Mouse (Mus musculus): Measurements from ENCODE around the gene Gm10153. TPM values are rescaled to one million over a fixed set of nuclear protein-coding genes. Genes with fewer than 3 reads are reported as not detected.
"Not testable (repeated sequence)": the region's sequence is repeated elsewhere in the genome, so short reads cannot be mapped to it uniquely, and the experiment has no call there.

The Gm10153 gene
- polyA plus RNA-seq (2015; fragmentation: Nextera tagmentation; extraction: Ambion mirVana) = not detected in 2 replicates

- Histone ChIP-seq H3K36me3 (ENCODE audit: control insufficient read depth, insufficient read depth) (no peaks in the 10 kb centered on the region), H3K27me3 (replicated peaks; ENCODE audit: control insufficient read depth, insufficient read depth, low read length) (no peaks in the 10 kb centered on the region), H3K27ac (ENCODE audit: low read length) (no peak within 1 kb of the TSS), H3K9me3 (ENCODE audit: control insufficient read depth, low read length) (no peaks in the 10 kb centered on the region), H3K9ac (replicated peaks; ENCODE audit: low read depth, low read length) (no peak within 1 kb of the TSS), H3K4me1 (replicated peaks; ENCODE audit: control insufficient read depth, insufficient read depth, low read length) (no peaks in the 10 kb centered on the region), H3K4me2 (ENCODE audit: low read length) (no peak within 1 kb of the TSS), H3K4me3 (replicated peaks; ENCODE audit: low read length) (no peak within 1 kb of the TSS)
- 54% methylated on average over 2 of the region's 2 CpGs for WGBS
- ATAC-seq = no peak
These were observed at the start of gene Gm10153 for GRCm38 (mm10) chr7:142190289-142190688. Gene Gm10153 (minus strand): TSS chr7:142190389.

- H3K27me3 ChIP-seq (replicated peaks; ENCODE audit: control insufficient read depth, insufficient read depth, low read length) = no peaks in the 10 kb centered on the region
- H3K4me1 ChIP-seq (replicated peaks; ENCODE audit: control insufficient read depth, insufficient read depth, low read length) = no peaks in the 10 kb centered on the region
- WGBS = 29% methylated on average over 1 of the region's 1 CpGs
- no peaks in the 10 kb centered on the region for H3K36me3 ChIP-seq (ENCODE audit: control insufficient read depth, insufficient read depth)
- no peak overlapping the region for H3K9ac ChIP-seq (replicated peaks; ENCODE audit: low read depth, low read length)
- no peaks in the 10 kb centered on the region for H3K9me3 ChIP-seq (ENCODE audit: control insufficient read depth, low read length)
- no peak overlapping the region for H3K4me3 ChIP-seq (replicated peaks; ENCODE audit: low read length)
- ATAC-seq = no peak
- no peak overlapping the region for H3K4me2 ChIP-seq (ENCODE audit: low read length)
- no peak overlapping the region for H3K27ac ChIP-seq (ENCODE audit: low read length)
These were observed 41.4 kb upstream of the Gm10153 start for GRCm38 (mm10) chr7:142231540-142231939.

GRCm38 (mm10) chr7:142229871-142230270, 39.7 kb upstream of the Gm10153 start, which contains the start of gene Krtap5-5:
Gene Krtap5-5 (minus strand): TSS chr7:142229971.
- H3K27me3 ChIP-seq (replicated peaks; ENCODE audit: control insufficient read depth, insufficient read depth, low read length); ATAC-seq: not testable (repeated sequence)
- WGBS = 51% methylated on average over 3 of the region's 3 CpGs

GRCm38 (mm10) chr7:142224518-142224917, 34.3 kb upstream of the Gm10153 start:
- Histone ChIP-seq H3K36me3 (ENCODE audit: control insufficient read depth, insufficient read depth) (no peaks in the 10 kb centered on the region), H3K4me2 (ENCODE audit: low read length) (no peak overlapping the region), H3K9me3 (ENCODE audit: control insufficient read depth, low read length) (no peaks in the 10 kb centered on the region), H3K4me3 (replicated peaks; ENCODE audit: low read length) (no peak overlapping the region), H3K9ac (replicated peaks; ENCODE audit: low read depth, low read length) (no peak overlapping the region), H3K4me1 (replicated peaks; ENCODE audit: control insufficient read depth, insufficient read depth, low read length) (no peaks in the 10 kb centered on the region), H3K27ac (ENCODE audit: low read length) (no peak overlapping the region), H3K27me3 (replicated peaks; ENCODE audit: control insufficient read depth, insufficient read depth, low read length) (no peaks in the 10 kb centered on the region)
- WGBS = 60% methylated on average over 2 of the region's 2 CpGs
- ATAC-seq = no peak

More at GRCm38 (mm10) chr7:142229871-142230270, 39.7 kb upstream of the Gm10153 start, which contains the start of gene Krtap5-5:
- not testable (repeated sequence) for H3K4me1 ChIP-seq (replicated peaks; ENCODE audit: control insufficient read depth, insufficient read depth, low read length); H3K9me3 ChIP-seq (ENCODE audit: control insufficient read depth, low read length); H3K36me3 ChIP-seq (ENCODE audit: control insufficient read depth, insufficient read depth); H3K4me3 ChIP-seq (replicated peaks; ENCODE audit: low read length); H3K27ac ChIP-seq (ENCODE audit: low read length); H3K9ac ChIP-seq (replicated peaks; ENCODE audit: low read depth, low read length); H3K4me2 ChIP-seq (ENCODE audit: low read length)

GRCm38 (mm10) chr7:142212136-142212535, 21.9 kb upstream of the Gm10153 start:
- H3K9ac ChIP-seq (replicated peaks; ENCODE audit: low read depth, low read length); H3K4me2 ChIP-seq (ENCODE audit: low read length); H3K9me3 ChIP-seq (ENCODE audit: control insufficient read depth, low read length); H3K27ac ChIP-seq (ENCODE audit: low read length); H3K36me3 ChIP-seq (ENCODE audit: control insufficient read depth, insufficient read depth); H3K4me3 ChIP-seq (replicated peaks; ENCODE audit: low read length); ATAC-seq; H3K27me3 ChIP-seq (replicated peaks; ENCODE audit: control insufficient read depth, insufficient read depth, low read length); H3K4me1 ChIP-seq (replicated peaks; ENCODE audit: control insufficient read depth, insufficient read depth, low read length): not testable (repeated sequence)
- WGBS = 41% methylated on average over 1 of the region's 1 CpGs

GRCm38 (mm10) chr7:142211559-142211958, 21.4 kb upstream of the Gm10153 start, which contains the start of gene Gm7579:
Gene Gm7579 (plus strand): TSS chr7:142211859.
- H3K4me2 ChIP-seq (ENCODE audit: low read length) = no peak within 1 kb of the TSS
- H3K9ac ChIP-seq (replicated peaks; ENCODE audit: low read depth, low read length) = no peak within 1 kb of the TSS
- H3K4me3 ChIP-seq (replicated peaks; ENCODE audit: low read length) = no peak within 1 kb of the TSS
- no peaks in the 10 kb centered on the region for H3K9me3 ChIP-seq (ENCODE audit: control insufficient read depth, low read length)
- WGBS = 70% methylated on average over 1 of the region's 1 CpGs
- H3K27me3 ChIP-seq (replicated peaks; ENCODE audit: control insufficient read depth, insufficient read depth, low read length) = no peaks in the 10 kb centered on the region
- no peaks in the 10 kb centered on the region for H3K4me1 ChIP-seq (replicated peaks; ENCODE audit: control insufficient read depth, insufficient read depth, low read length)
- H3K27ac ChIP-seq (ENCODE audit: low read length) = no peak within 1 kb of the TSS
- no peak for ATAC-seq
- H3K36me3 ChIP-seq (ENCODE audit: control insufficient read depth, insufficient read depth) = no peaks in the 10 kb centered on the region

- not testable (repeated sequence) for H3K9me3 ChIP-seq (ENCODE audit: control insufficient read depth, low read length); H3K4me2 ChIP-seq (ENCODE audit: low read length); ATAC-seq; H3K4me1 ChIP-seq (replicated peaks; ENCODE audit: control insufficient read depth, insufficient read depth, low read length); H3K36me3 ChIP-seq (ENCODE audit: control insufficient read depth, insufficient read depth); H3K27ac ChIP-seq (ENCODE audit: low read length); H3K27me3 ChIP-seq (replicated peaks; ENCODE audit: control insufficient read depth, insufficient read depth, low read length); H3K4me3 ChIP-seq (replicated peaks; ENCODE audit: low read length); H3K9ac ChIP-seq (replicated peaks; ENCODE audit: low read depth, low read length)
- WGBS = 55% methylated on average over 5 of the region's 5 CpGs
These were observed 16.7 kb upstream of the Gm10153 start for GRCm38 (mm10) chr7:142206891-142207290.

- 0 out of 2 replicates have a peak, but pooled peaks cover 2% of the 10 kb centered on the region for H3K27me3 ChIP-seq (replicated peaks; ENCODE audit: control insufficient read depth, insufficient read depth, low read length)
- H3K27ac ChIP-seq (ENCODE audit: low read length) = no peak overlapping the region
- H3K9me3 ChIP-seq (ENCODE audit: control insufficient read depth, low read length) = no peaks in the 10 kb centered on the region
- H3K9ac ChIP-seq (replicated peaks; ENCODE audit: low read depth, low read length) = no peak overlapping the region
- no peak overlapping the region for H3K4me2 ChIP-seq (ENCODE audit: low read length)
- H3K36me3 ChIP-seq (ENCODE audit: control insufficient read depth, insufficient read depth) = no peaks in the 10 kb centered on the region
- no peak overlapping the region for H3K4me3 ChIP-seq (replicated peaks; ENCODE audit: low read length)
- H3K4me1 ChIP-seq (replicated peaks; ENCODE audit: control insufficient read depth, insufficient read depth, low read length) = no peaks in the 10 kb centered on the region
- ATAC-seq = no peak
These were observed 15.3 kb upstream of the Gm10153 start for GRCm38 (mm10) chr7:142205488-142205887.

- no peaks in the 10 kb centered on the region for H3K36me3 ChIP-seq (ENCODE audit: control insufficient read depth, insufficient read depth)
- no peak within 1 kb of the TSS for H3K4me3 ChIP-seq (replicated peaks; ENCODE audit: low read length)
- no peak within 1 kb of the TSS for H3K9ac ChIP-seq (replicated peaks; ENCODE audit: low read depth, low read length)
- no peaks in the 10 kb centered on the region for H3K4me1 ChIP-seq (replicated peaks; ENCODE audit: control insufficient read depth, insufficient read depth, low read length)
- H3K4me2 ChIP-seq (ENCODE audit: low read length) = no peak within 1 kb of the TSS
- H3K27me3 ChIP-seq (replicated peaks; ENCODE audit: control insufficient read depth, insufficient read depth, low read length) = 0 out of 2 replicates have a peak, but pooled peaks cover 2% of the 10 kb centered on the region
- 79% methylated on average over 1 of the region's 1 CpGs for WGBS
- no peaks in the 10 kb centered on the region for H3K9me3 ChIP-seq (ENCODE audit: control insufficient read depth, low read length)
- no peak for ATAC-seq
- H3K27ac ChIP-seq (ENCODE audit: low read length) = no peak within 1 kb of the TSS
These were observed 10.9 kb upstream of the Gm10153 start, which contains the start of gene Krtap5-3 for GRCm38 (mm10) chr7:142201064-142201463. Gene Krtap5-3 (plus strand): TSS chr7:142201364.

- 75% methylated on average over 2 of the region's 2 CpGs for WGBS
- Histone ChIP-seq H3K36me3 (ENCODE audit: control insufficient read depth, insufficient read depth) (no peaks in the 10 kb centered on the region), H3K27ac (ENCODE audit: low read length) (no peak overlapping the region), H3K4me1 (replicated peaks; ENCODE audit: control insufficient read depth, insufficient read depth, low read length) (no peaks in the 10 kb centered on the region), H3K9ac (replicated peaks; ENCODE audit: low read depth, low read length) (no peak overlapping the region), H3K4me3 (replicated peaks; ENCODE audit: low read length) (no peak overlapping the region), H3K4me2 (ENCODE audit: low read length) (no peak overlapping the region), H3K9me3 (ENCODE audit: control insufficient read depth, low read length) (no peaks in the 10 kb centered on the region), H3K27me3 (replicated peaks; ENCODE audit: control insufficient read depth, insufficient read depth, low read length) (0 out of 2 replicates have a peak, but pooled peaks cover 2% of the 10 kb centered on the region)
- ATAC-seq = no peak
These were observed 8.6 kb upstream of the Gm10153 start for GRCm38 (mm10) chr7:142198748-142199147.

Measured in forebrain, embryonic 16.5 days (tissue).